Mouse (Mus musculus) bone marrow, adult 2 months (tissue): ENCODE data around the gene Pten. TPM values are rescaled to one million over a fixed set of nuclear protein-coding genes. Genes with fewer than 3 reads are reported as not detected.

Experiments
- H3K27ac ChIP-seq: fragments of 200-500 bp; 2 replicates; pipeline ENCODE4 v1.5.1; 2012; ENCODE audit warnings: low read depth, mild to moderate bottlenecking, control low read depth, inconsistent platforms, low read length; ENCODE audit not compliant: control insufficient read depth, poor library complexity, insufficient read depth
- H3K4me1 ChIP-seq: fragments of 200-500 bp; 2 replicates; pipeline ENCODE4 v1.6.1; 2011; ENCODE audit warnings: low read length; ENCODE audit not compliant: control insufficient read depth, insufficient read depth
- H3K4me3 ChIP-seq: fragments of 200-500 bp; replicated peaks from 2 replicates; pipeline ENCODE3; 2011; ENCODE audit warnings: mild to moderate bottlenecking, low read depth, low read length, control low read depth; ENCODE audit not compliant: control insufficient read depth
- CTCF ChIP-seq: fragments of 200-500 bp; IDR thresholded peaks from 2 replicates; pipeline ENCODE4 v1.5.1; 2011; ENCODE audit warnings: low read length, control low read depth; ENCODE audit not compliant: control insufficient read depth, insufficient read depth
- POLR2A ChIP-seq: fragments of 200-500 bp; IDR thresholded peaks from 2 replicates; pipeline ENCODE4 v1.6.1; 2011; ENCODE audit warnings: low read depth, mild to moderate bottlenecking, control low read depth, low read length, borderline replicate concordance; ENCODE audit not compliant: control insufficient read depth
- WGBS: fragments of 180-500 bp; shearing (Covaris S2); methylation state at CpG from one replicate; pipeline ENCODE4 v1.1.7; 2018; 5-methylcytosine and 5-hydroxymethylcytosine counted together
- polyA plus RNA-seq: library from polyadenylated mRNA; stranded (reverse); fragments of >200 nt; gene quantifications from 2 replicates; pipeline ENCODE4 v1.2.4, GENCODE M21; 2011; ENCODE audit warnings: low replicate concordance; ENCODE audit not compliant: missing spikeins, insufficient read depth, insufficient read length

Pten gene
- polyA plus RNA-seq, 1 experiment = 24.9 TPM

- no peak overlapping the region for H3K27ac ChIP-seq
- WGBS = 58% methylated on average over 3 of the region's 3 CpGs
- no peak overlapping the region for H3K4me3 ChIP-seq
- no peak for TF ChIP-seq CTCF
- no peak for TF ChIP-seq POLR2A
- no peaks in the 10 kb centered on the region; the same call in 1 of the 2 replicates for H3K4me1 ChIP-seq
Observed at GRCm38 (mm10) chr19:32717590-32717989, 39.7 kb upstream of the Pten start.

GRCm38 (mm10) chr19:32720319-32720718 is 37.0 kb upstream of the Pten start:
- no peak overlapping the region for H3K27ac ChIP-seq
- no peaks in the 10 kb centered on the region; the same call in 1 of the 2 replicates for H3K4me1 ChIP-seq
- TF ChIP-seq CTCF (no peak), POLR2A (no peak)
- WGBS = 89% methylated on average over 1 of the region's 1 CpGs
- no peak overlapping the region for H3K4me3 ChIP-seq

GRCm38 (mm10) chr19:32723817-32724216 is 33.5 kb upstream of the Pten start:
- H3K4me1 ChIP-seq = no peaks in the 10 kb centered on the region; the same call in 1 of the 2 replicates
- no peak overlapping the region for H3K27ac ChIP-seq
- no peak overlapping the region for H3K4me3 ChIP-seq
- TF ChIP-seq POLR2A (no peak), CTCF (no peak)
- 58% methylated on average over 7 of the region's 7 CpGs for WGBS

- TF ChIP-seq CTCF (no peak), POLR2A (no peak)
- Histone ChIP-seq H3K4me3 (no peak overlapping the region), H3K4me1 (no peaks in the 10 kb centered on the region; the same call in 1 of the 2 replicates), H3K27ac (no peak overlapping the region; the same call in 1 of the 2 replicates)
- 33% methylated on average over 22 of the region's 22 CpGs for WGBS
Observed at GRCm38 (mm10) chr19:32726451-32727325, 30.6 kb upstream of the Pten start.

GRCm38 (mm10) chr19:32729785-32730184 is 27.5 kb upstream of the Pten start:
- no peak overlapping the region for H3K4me3 ChIP-seq
- H3K27ac ChIP-seq = no peak overlapping the region
- H3K4me1 ChIP-seq = no peaks in the 10 kb centered on the region; the same call in 1 of the 2 replicates
- WGBS = 66% methylated on average over 4 of the region's 4 CpGs
- TF ChIP-seq POLR2A (no peak), CTCF (no peak)

- no peak overlapping the region for H3K27ac ChIP-seq
- H3K4me1 ChIP-seq = no peaks in the 10 kb centered on the region
- H3K4me3 ChIP-seq = no peak overlapping the region
- TF ChIP-seq CTCF = no peak
- TF ChIP-seq POLR2A = no peak
Observed at GRCm38 (mm10) chr19:32732922-32733321, 24.4 kb upstream of the Pten start.

- 60% methylated on average over 7 of the region's 7 CpGs for WGBS
- Histone ChIP-seq H3K4me1 (no peaks in the 10 kb centered on the region), H3K27ac (no peak overlapping the region), H3K4me3 (no peak overlapping the region)
- no peak for TF ChIP-seq CTCF
Observed at GRCm38 (mm10) chr19:32737844-32738243, 19.5 kb upstream of the Pten start.

GRCm38 (mm10) chr19:32739686-32740085 is 17.6 kb upstream of the Pten start, which contains the start of gene Atad1:
TSS of gene Atad1 (minus strand) at chr19:32739786.
- H3K27ac ChIP-seq = no peak within 1 kb of the TSS
- WGBS = 81% methylated on average over 4 of the region's 4 CpGs
- H3K4me3 ChIP-seq = no peak within 1 kb of the TSS
- no peaks in the 10 kb centered on the region for H3K4me1 ChIP-seq
- TF ChIP-seq CTCF (no peak), POLR2A (no peak)

- Histone ChIP-seq H3K27ac (no peak overlapping the region), H3K4me1 (no peaks in the 10 kb centered on the region), H3K4me3 (no peak overlapping the region)
- 25% methylated on average over 4 of the region's 4 CpGs for WGBS
- TF ChIP-seq CTCF (no peak), POLR2A (no peak)
Observed at GRCm38 (mm10) chr19:32740641-32741345, 16.5 kb upstream of the Pten start.
